Mouse (Mus musculus): Measurements from ENCODE around the gene Parp11.

Gene Parp11

GRCm38 (mm10) chr6:127446436-127446890 is at the start of gene Parp11:
Parp11 (plus strand) TSS chr6:127446840.
- DNase-seq: peak; percentile 84 to 87

DNA sequence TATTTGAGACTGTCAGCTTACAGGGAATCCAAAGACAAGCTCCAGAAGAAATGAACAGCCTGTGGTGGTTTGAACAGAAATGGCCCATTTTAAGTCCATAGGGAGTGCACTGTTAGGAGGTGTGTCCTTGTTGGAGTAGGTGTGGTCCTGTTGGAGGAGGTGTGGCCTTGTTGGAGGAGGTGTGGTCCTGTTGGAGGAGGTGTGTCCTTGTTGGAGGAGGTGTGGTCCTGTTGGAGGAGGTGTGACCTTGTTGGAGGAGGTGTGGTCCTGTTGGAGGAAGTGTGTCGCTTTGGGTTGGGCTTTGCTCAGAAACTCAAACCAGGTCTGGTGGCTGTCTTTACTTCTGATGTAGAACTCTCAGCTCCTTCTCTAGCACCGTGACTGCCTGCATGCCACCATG is 48.6 kb upstream of the Parp11 start:
- DNase-seq: no peak

- no peak for DNase-seq
Observed at GRCm38 (mm10) chr6:127401419-127401818, 45.2 kb upstream of the Parp11 start.

DNA sequence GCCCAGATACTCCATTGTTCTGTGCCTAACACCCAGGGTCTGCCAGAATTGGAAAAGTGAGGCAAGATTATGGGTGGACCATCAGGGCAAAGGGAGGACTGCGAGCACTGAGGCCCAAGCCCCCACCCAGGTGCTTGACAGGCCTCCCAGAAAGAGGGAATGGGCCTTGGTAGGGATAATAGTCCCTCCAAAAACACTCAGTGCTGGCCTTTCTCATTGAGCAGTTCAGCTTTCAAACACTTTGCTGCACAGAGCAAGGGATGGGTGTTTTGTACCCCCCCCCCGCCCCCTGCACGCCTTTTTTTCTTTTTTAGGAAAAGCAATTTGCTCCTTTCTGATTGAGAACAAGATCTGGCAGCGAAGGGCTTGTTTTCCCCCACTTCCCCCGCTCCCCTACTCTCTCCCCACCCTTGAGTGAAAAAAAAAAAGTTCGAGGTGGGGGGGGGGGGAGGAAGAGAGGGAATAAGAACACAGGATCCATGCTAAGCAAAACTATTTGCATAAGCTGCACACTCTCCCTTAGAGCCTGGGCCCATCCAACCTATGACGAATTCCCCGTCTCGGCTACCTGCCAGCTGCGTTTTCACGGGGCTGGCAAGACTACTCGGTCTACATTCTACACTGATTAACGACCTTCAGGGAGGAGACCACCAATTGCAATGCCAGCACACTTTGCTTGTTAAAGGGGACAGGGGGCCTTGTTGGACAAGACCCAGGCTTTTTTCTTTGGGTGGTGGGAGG is 42.4 kb upstream of the Parp11 start:
- DNase-seq: peak; percentile 79 to 84

- DNase-seq: peak; percentile 61 to 75
Observed at GRCm38 (mm10) chr6:127405682-127406081, 41.0 kb upstream of the Parp11 start.

DNA sequence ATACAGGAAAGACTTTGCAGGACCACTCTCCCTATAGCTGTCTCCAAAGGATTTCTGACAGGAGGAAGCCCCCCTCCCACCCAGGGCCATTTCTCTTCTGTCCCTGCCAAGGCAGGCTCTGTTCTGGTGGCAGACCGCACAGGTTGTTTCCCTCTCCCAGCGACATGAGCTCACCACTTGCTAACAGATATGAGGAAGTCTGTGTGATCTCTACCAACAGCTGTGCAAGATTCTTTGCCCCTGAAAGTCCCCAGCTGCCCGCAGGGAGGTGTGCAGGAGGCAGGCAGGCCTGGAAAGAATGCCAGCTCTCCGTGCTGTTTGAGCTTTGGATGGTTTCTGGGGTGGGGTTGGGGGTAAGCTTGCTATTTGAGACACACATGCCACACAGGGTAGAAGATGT is 38.9 kb upstream of the Parp11 start:
- peak; percentile 38 to 55 for DNase-seq

DNA sequence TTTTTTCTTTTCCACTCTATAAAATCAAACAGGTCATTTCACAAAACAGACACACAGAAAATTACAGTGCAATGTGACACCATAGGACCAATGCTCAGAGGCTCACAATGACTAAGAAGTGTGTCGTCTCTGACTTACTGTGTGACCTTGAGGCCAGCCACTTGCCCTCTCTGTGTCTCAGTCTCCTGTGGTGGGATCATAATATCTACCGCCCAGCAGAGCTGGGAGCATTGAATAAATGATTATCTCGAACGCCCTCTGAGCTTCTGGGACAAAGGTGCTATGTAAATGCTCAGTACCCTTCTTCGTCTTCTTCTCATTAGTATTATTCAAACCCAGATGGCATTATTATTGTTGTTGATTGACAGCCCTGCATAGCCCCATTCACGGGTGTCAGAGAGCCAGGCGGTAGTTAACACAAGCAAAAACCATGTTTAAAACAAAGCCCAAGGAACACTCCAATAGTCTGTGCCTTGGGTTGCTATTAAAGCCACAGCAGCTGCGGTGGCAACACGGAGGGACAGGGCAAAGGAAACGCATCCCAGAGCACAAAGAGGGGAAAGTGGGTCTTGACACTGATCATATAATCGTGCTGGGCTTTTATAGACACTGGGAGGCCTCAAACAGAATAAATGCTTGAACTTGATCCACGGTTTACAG is 29.0 kb upstream of the Parp11 start:
- DNase-seq: no peak

DNA sequence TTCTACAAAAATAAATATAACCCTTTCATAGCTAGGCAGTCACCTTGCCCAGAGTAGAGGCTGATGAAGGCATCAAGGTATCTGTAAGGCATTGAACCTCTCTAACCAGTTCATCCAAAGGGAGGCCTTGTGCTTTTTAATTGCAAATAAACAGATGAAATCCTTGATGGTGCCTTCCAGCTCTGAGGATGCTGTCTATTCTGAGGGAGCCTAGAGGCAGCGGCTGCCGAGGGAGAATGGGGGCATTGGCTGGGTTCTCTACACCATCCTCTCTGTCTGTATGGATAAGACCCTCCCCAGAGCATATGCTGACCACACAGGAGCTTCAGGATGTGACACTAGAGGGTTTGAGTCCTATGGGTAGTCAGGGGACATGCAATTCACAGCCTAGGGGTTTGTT is 28.3 kb upstream of the Parp11 start:
- no peak for DNase-seq

- no peak for DNase-seq
Observed at GRCm38 (mm10) chr6:127420115-127420514, 26.5 kb upstream of the Parp11 start.

- DNase-seq: no peak
Observed at GRCm38 (mm10) chr6:127425095-127425494, 21.5 kb upstream of the Parp11 start.

DNA sequence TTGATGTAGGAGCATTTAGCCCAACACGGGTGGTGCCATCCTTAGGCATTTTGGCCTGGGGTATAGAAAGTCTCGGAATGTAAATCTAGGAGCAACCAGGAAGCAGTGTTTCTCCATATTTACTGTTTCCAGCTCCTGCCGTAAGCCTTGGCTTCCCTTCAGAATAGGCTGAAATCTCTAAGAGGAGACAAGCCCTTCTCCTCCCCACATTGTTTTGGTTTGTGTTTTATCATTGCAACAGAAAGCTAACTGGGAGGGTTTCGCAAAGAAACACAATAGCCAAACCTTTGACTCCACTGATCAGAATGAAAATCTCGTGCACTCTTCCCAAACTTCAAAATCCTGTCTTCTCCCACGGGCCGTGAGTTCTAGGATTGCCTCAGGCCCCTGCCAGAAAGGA is 15.9 kb upstream of the Parp11 start:
- no peak for DNase-seq

DNA sequence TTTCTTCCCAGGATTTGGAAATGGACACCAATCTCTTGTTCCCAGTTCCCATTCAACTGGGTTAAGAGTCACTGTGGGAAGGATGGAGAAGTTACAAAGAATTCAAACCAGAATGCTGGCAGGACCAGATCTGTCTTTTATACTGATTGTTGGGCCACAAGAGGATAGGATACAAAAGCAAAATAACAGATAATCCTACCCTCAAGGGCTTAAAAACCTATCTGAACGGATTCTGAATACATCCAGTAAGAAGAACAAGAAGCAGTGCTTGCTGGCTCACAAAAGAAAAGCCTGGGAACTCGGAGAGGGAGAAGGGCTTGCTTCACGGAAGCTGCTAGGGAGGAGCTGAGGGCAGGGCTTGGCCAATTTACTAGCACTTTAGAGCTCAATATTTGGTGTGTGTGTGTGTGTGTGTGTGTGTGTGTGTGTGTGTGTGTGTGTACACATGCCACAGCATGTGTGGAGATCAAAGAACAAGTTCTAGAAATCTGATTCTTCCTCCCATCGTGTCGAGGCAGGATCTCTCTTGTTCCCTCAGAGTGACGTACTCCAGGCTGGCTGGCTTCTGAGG is 15.4 kb upstream of the Parp11 start:
- no peak for DNase-seq

DNA sequence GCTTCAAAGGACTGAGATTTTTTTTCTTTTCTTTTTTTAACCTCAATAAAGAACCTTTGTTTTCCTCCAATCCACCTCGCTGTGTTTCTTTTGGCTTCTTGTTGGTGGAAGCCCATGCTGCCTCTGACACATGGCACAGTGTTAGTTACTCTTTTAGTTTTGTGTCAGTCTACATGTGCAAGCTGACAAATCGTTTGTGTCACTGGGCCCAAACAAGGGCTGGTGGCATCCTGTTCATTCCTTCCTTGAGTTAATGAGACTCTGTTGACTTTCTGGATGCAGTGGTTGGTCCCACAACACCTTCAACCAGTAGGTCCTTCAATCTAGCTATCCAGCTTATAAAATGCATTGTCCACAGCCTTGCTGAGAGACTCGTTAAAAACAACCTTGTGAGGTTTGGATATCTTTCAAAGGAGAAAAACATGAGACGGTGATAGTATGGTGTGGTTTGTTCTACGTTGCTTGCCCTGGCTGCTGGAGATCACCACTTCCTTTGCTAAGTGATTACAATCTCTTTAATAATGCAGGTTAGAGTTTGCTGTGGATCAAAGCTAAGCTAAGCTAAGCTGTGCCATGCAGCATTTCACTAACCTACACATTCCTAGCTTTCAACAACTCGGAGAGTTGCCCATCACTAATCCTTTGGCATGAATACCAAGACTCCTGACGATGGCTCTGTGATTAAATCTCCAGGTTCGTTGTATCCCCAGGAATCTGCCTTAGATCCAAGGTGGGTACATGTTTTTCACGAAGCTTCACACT is 12.6 kb upstream of the Parp11 start:
- DNase-seq: no peak

DNA sequence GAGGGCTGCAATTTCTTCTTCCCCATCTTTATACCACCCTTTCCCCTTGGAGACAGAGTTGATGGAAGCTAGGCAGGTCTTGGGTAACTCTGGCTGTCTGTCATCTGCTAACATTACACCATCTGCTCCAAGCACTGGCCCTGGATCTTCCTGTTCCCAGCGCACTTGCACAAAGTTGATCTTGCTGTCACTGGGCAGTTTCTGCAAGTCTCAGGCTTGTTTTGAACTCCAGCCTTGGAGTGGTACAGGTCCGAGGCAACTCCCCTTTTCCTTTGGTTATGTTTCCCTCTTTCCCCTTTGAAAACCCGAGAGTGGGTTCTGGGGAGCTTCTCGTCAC is 12.0 kb upstream of the Parp11 start:
- no peak for DNase-seq

DNA sequence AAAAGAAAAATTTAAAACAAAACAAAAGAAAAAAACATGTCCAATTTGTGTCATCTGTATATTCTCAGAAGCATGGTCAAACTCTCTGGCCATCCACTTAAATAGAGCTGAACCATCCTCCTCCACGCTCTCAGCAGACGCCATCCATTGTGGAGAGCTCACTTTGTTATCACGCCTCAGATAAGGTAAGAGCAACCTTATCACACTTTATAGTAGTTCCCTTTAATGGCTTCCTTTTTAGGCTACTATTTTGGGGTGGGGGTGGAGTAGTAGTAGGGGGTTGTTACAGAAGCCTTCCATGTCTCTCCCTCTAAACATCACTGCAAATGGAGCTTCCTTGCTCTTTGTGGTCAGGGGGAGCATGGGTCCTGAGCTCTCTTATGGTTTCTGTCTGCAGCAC is 7.6 kb upstream of the Parp11 start:
- no peak for DNase-seq

DNA sequence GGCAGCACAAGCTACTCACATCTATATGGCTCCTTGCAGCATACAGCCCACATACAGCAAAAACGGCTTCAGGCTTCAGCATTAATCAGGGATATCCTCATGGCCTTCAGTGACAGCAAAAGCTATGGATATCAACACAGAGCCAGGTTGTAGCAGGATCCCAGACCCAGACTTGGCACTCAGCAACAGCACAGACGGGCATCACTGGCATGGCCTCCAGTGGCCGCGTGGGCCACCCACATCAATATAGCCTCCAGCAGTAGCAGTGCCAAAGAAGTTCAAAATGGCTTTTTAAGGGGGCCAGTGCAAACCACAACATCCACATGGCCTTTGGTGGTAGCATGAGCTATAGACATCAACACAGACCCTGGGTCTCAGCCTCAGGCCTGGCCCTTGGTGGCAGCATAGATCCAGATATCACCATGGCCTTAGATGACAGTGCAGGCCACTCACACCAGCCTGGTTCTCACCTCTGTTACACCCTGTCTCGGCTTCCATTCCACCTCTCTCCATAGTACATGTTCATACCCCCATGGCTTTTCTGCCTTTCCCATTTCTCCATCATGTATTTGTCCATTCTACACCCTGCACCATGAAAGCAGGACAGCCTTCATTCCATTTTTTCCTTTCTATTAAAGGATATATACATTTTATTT is 7.0 kb upstream of the Parp11 start:
- DNase-seq: peak; percentile 81 to 85

DNA sequence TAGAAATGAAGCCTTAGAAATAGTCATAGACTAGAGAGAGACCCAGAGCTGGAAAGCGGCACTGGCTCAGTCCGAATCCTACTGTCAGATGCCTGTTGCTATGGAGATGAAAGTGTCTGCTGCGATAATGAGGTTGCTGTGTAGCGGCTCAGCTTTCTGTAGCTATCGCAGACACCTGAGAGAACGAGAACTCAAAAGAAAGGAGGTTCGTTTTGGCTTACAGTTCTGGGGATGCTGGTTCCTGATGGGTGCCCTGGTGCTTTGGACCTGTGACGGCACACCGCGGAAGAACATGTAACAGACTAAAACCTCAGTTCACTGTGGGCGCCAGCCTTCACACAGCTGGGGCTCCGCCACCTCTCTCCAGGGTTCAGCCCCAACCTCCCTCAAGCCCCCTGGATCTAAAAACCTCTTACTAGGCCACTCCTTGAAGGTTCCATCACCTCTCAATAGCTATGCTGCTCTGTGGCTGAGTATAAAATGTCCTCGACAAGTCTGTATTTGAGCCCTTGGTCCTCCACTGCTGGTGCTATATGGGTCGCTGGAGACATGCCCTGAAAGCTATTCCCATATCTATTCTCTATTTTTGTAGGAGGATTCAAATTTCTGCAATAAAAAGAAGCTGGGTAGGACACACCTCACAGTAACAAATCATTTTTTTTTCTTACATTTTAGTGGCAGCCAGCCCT is 6.1 kb upstream of the Parp11 start:
- peak; percentile 58 to 64 for DNase-seq

- no peak for DNase-seq
Observed at GRCm38 (mm10) chr6:127442584-127442983, 4.1 kb upstream of the Parp11 start.

- DNase-seq: no peak
Observed at GRCm38 (mm10) chr6:127443910-127444309, 2.7 kb upstream of the Parp11 start.

GRCm38 (mm10) chr6:127444466-127444865 is 2.2 kb upstream of the Parp11 start:
- peak; percentile 42 to 49 for DNase-seq

- DNase-seq: no peak
Observed at GRCm38 (mm10) chr6:127447686-127448460, 1.2 kb downstream of the Parp11 start.
